Mouse (Mus musculus): ENCODE results near the gene Nt5dc3. TPM values are rescaled to one million over a fixed set of nuclear protein-coding genes. Genes with fewer than 3 reads are reported as not detected.

The Nt5dc3 gene
- polyA plus RNA-seq, 1 experiment from 2014 or later, result 2.1 TPM

Other genes with a start within 250 kb of the Nt5dc3 start
- gene Hsp90b1, start 73.5 kb upstream of the Nt5dc3 start, polyA plus RNA-seq (2014; fragmentation: Nextera tagmentation; extraction: Ambion mirVana), result 488 and 548 TPM in 2 replicates
- gene Ttc41, start 73.2 kb upstream of the Nt5dc3 start, polyA plus RNA-seq (2014; fragmentation: Nextera tagmentation; extraction: Ambion mirVana), result 1.6 and 2.7 TPM in 2 replicates
- gene Gm49358, start 15.0 kb upstream of the Nt5dc3 start, polyA plus RNA-seq (2014; fragmentation: Nextera tagmentation; extraction: Ambion mirVana), result not detected in 2 replicates
- gene Stab2, start 229.0 kb downstream of the Nt5dc3 start, polyA plus RNA-seq (2014; fragmentation: Nextera tagmentation; extraction: Ambion mirVana), result 0.41 and 1.5 TPM in 2 replicates

Data from heart, embryonic 11.5 days (tissue).